Mouse (Mus musculus): ENCODE results near the gene Uck2.
A peak's percentile ranks its signal among the peaks of the same experiment; 100 is the strongest.

The Uck2 gene

DNA sequence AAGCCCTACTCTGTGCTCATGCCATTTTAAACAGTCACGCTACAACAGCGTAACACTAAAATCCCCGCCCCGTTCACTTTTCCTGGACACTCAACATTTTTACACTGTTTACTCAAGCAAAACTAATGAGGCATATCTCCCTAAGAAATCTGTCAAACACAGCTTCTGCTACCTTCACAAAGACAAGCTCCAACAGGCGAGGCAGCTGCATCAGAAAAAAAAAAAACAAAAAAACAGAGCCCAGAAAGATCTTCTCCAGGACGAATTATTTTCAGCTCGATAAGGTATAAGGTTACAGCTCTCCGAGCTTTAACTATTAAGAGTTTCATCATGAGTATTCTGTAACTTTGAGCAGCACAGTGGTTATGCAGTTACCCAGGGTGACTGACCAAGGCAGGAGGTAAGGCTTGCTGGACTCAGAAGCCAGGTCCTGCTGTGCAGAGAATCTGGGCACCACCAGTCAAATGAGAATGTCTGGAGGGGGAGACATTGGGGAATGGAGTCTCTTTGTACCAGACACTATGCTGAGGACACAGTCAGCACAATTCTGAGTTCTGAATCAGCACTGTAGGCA, 79.9 kb downstream of the Uck2 start:
- DNase-seq: no peak

- no peak for DNase-seq
These were observed 80.7 kb downstream of the Uck2 start for GRCm38 (mm10) chr1:167204421-167204820.

DNA sequence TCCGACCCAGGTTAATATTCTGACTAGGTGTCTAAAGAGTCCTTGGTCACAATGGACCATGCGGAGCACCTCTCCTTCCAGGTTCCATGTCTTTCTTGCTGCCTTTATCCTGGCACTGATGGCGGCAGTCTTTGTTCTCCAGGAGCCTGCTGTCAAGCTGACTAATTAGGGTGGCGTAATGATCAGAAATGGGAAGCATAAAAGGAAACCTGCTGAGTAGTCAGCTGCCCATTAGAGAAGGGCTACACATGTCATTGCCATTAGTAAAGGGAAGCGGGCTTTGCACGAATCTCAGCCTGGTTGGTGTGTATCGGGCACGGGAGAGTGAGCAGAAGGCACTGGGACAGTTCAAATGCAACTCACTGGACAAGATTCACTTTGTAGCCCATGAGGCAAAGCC, 90.4 kb downstream of the Uck2 start:
- no peak for DNase-seq

- DNase-seq: peak; percentile 3
These were observed 97.3 kb downstream of the Uck2 start for GRCm38 (mm10) chr1:167187791-167188190.

- DNase-seq: no peak
These were observed 103.1 kb downstream of the Uck2 start for GRCm38 (mm10) chr1:167181919-167182616.
